ENCODE assay signal across 8 mouse cellular contexts in genomic region chr9:44482552-44482951, GRCm38 (mm10). TPM values are rescaled to one million over a fixed set of nuclear protein-coding genes. Genes with fewer than 3 reads are reported as not detected.
DNase-seq lines count a peak whose midpoint lies in the region; ATAC-seq lines count a peak whose summit lies in the region.

Bcl9l (plus strand) TSS chr9:44482825.

- under 1% methylated on average over 31 of the region's 31 CpGs for WGBS in limb, embryonic 10.5 days
- under 1% methylated on average over 28 of the region's 31 CpGs for WGBS in midbrain, embryonic 12.5 days

- no peaks in the 10 kb centered on the region for H3K27me3 ChIP-seq in limb, embryonic 10.5 days (ENCODE audit: low read depth, poor library complexity, severe bottlenecking)
- H3K27me3 ChIP-seq in midbrain, embryonic 12.5 days = peaks cover 6% of the 10 kb centered on the region

- no peaks in the 10 kb centered on the region for H3K36me3 ChIP-seq in limb, embryonic 10.5 days
- no peaks in the 10 kb centered on the region for H3K36me3 ChIP-seq in midbrain, embryonic 12.5 days

- H3K4me1 ChIP-seq in limb, embryonic 10.5 days = peaks cover 85% of the 10 kb centered on the region
- H3K4me1 ChIP-seq in midbrain, embryonic 12.5 days = peaks cover 64% of the 10 kb centered on the region

- peak; percentile 94 for DNase-seq in adrenal gland, adult 2 months
- DNase-seq in embryo, embryonic 11 days = peak; percentile 97
- peak; percentile 93 for DNase-seq in kidney, adult 11 months
- DNase-seq in limb, embryonic 10.5 days (ENCODE audit: low spot score) = peak; percentile 99
- peak; percentile 92 for DNase-seq in skeletal muscle tissue, adult 2 months (ENCODE audit: low read depth, low spot score)

- ATAC-seq in granulocyte monocyte progenitor cell, adult 5-6 weeks (replicated peaks; ENCODE audit: poor library complexity, severe bottlenecking) = peak; percentile 63
- ATAC-seq in midbrain, embryonic 12.5 days (ENCODE audit: low FRiP score, low read depth) = peak; percentile 61
- ATAC-seq in erythroid progenitor cell, adult 5-6 weeks (replicated peaks; ENCODE audit: low FRiP score, poor library complexity, severe bottlenecking) = no peak

- H3K4me2 ChIP-seq in midbrain, embryonic 12.5 days (replicated peaks) = peak within 1 kb of the TSS; percentile 87

- peak within 1 kb of the TSS; percentile 94 for H3K4me3 ChIP-seq in limb, embryonic 10.5 days
- H3K4me3 ChIP-seq in midbrain, embryonic 12.5 days = peak within 1 kb of the TSS; percentile 98

- peak within 1 kb of the TSS; percentile 98 for H3K9ac ChIP-seq in midbrain, embryonic 12.5 days (replicated peaks)

- no peaks in the 10 kb centered on the region for H3K9me3 ChIP-seq in limb, embryonic 10.5 days (replicated peaks)
- no peaks in the 10 kb centered on the region for H3K9me3 ChIP-seq in midbrain, embryonic 12.5 days

- H3K27ac ChIP-seq in limb, embryonic 10.5 days = peak within 1 kb of the TSS; percentile 96
- H3K27ac ChIP-seq in midbrain, embryonic 12.5 days (replicated peaks) = peak within 1 kb of the TSS; percentile 98

RNA-seq across cellular contexts. Expression of gene Bcl9l, which starts in this region (rescaled TPM):
- total RNA-seq in adrenal gland, adult 2 months (2021) = 10 to 100 TPM; 41.9 to 61.1 TPM
- 62.7 and 64.5 TPM in 2 replicates for polyA plus RNA-seq in adrenal gland, adult 2 months (2012; rRNA removed)
- total RNA-seq in granulocyte monocyte progenitor cell, adult 5-6 weeks (2014; fragmentation: Nextera tagmentation) = 8.7 and 13.0 TPM in 2 replicates
- 1.6 and 2.6 TPM in 2 replicates for total RNA-seq in granulocyte monocyte progenitor cell, adult 5-6 weeks (2017)
- polyA plus RNA-seq in limb, embryonic 10.5 days (2016; fragmentation: Nextera tagmentation; extraction: Ambion mirVana) = 9.0 and 12.1 TPM in 2 replicates
- 10.2 and 10.4 TPM in 2 replicates for polyA plus RNA-seq in midbrain, embryonic 12.5 days (2016; fragmentation: Nextera tagmentation; extraction: Ambion mirVana)
- 0.36 and 2.5 TPM in 2 replicates for total RNA-seq in erythroid progenitor cell, adult 5-6 weeks (2015; ENCODE audit: low replicate concordance)
- 1.2 and 1.7 TPM in 2 replicates for total RNA-seq in erythroid progenitor cell, adult 5-6 weeks (2017; ENCODE audit: low replicate concordance)
